Mouse (Mus musculus): ENCODE results near the gene Atg4d. TPM values are rescaled to one million over a fixed set of nuclear protein-coding genes. Genes with fewer than 3 reads are reported as not detected.
"Not testable (repeated sequence)": the region's sequence is repeated elsewhere in the genome, so short reads cannot be mapped to it uniquely, and the experiment has no call there.

The Atg4d gene
- polyA plus RNA-seq, 1 experiment from 2014 or later = 46.8 TPM

DNA sequence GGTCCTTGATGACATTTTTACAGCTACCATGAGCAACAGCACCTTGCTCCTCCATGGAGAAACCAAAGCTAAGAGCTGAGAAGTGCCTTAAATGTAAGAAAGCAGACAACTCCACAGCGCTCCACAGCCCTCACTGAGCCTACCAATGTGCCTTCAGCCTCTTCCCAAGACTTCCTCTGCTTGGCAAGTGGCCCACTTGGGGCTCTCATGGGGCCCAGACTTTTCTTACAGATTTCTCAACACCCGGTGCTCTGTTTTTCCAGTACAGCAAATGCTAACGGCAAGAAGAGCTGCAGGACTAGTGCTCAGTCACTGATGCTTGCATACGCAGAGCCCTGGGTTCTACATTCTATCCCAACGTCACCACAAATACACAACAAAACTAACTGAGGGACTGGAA, 12.7 kb downstream of the Atg4d start:
- H3K9me3 ChIP-seq (replicated peaks) = no peaks in the 10 kb centered on the region
- peaks cover 93% of the 10 kb centered on the region for H3K36me3 ChIP-seq
- no peak overlapping the region for H3K27ac ChIP-seq
- H3K9ac ChIP-seq = no peak overlapping the region
- ATAC-seq (ENCODE audit: low FRiP score) = no peak
- WGBS = 94% methylated on average over 5 of the region's 5 CpGs
- no peaks in the 10 kb centered on the region for H3K4me1 ChIP-seq
- no peaks in the 10 kb centered on the region for H3K27me3 ChIP-seq
- H3K4me2 ChIP-seq (replicated peaks) = no peak overlapping the region
- no peak overlapping the region for H3K4me3 ChIP-seq

DNA sequence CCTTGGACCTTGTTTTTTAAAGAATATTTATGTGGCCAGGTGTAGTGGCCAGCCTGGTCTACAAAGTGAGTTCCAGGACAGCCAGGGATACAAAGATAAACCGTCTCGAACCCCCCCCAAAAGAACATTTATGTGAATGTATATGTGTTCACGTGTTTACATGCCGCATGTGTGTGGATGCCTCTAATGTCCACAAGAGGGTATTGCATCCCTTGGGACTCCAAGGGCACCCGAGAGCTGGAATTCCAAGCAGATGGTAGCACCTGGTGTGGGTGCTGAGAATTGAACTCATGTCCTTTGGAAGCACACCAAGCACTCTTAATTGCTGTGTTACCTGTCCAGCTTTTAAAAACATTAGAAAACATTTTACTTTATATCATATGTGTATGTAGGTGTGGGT, 18.5 kb downstream of the Atg4d start:
- no peak overlapping the region for H3K4me3 ChIP-seq
- no peak for ATAC-seq (ENCODE audit: low FRiP score)
- no peak overlapping the region for H3K4me2 ChIP-seq (replicated peaks)
- H3K27ac ChIP-seq = no peak overlapping the region
- no peaks in the 10 kb centered on the region for H3K9me3 ChIP-seq (replicated peaks)
- peaks cover 57% of the 10 kb centered on the region for H3K36me3 ChIP-seq
- H3K4me1 ChIP-seq = peaks cover 17% of the 10 kb centered on the region
- no peak overlapping the region for H3K9ac ChIP-seq
- 92% methylated on average over 5 of the region's 5 CpGs for WGBS
- no peaks in the 10 kb centered on the region for H3K27me3 ChIP-seq

DNA sequence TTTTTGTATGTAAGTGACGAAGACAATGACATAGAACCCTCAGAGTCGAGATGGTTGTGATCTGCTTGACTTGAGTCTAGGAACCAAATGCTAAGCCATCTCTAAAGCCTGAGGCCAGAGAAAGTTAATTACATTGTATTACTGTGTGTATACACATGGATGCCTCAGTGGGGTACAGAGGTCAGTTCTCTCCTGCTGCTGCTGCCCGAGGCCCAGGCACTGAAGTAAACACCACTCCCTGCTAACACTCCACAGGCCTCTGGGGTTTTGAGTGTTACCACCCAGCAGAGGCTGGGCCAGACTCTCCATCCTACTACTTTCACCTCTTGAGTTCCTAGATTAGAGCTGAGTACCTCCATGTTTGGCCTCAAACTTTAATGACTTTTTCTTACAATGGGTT, 18.9 kb downstream of the Atg4d start:
- no peaks in the 10 kb centered on the region for H3K9me3 ChIP-seq (replicated peaks)
- H3K4me1 ChIP-seq = peaks cover 21% of the 10 kb centered on the region
- H3K27ac ChIP-seq = no peak overlapping the region
- no peak overlapping the region for H3K4me3 ChIP-seq
- WGBS = 72% methylated on average over 3 of the region's 3 CpGs
- no peak overlapping the region for H3K4me2 ChIP-seq (replicated peaks)
- peaks cover 53% of the 10 kb centered on the region for H3K36me3 ChIP-seq
- ATAC-seq (ENCODE audit: low FRiP score) = no peak
- H3K9ac ChIP-seq = no peak overlapping the region
- no peaks in the 10 kb centered on the region for H3K27me3 ChIP-seq

DNA sequence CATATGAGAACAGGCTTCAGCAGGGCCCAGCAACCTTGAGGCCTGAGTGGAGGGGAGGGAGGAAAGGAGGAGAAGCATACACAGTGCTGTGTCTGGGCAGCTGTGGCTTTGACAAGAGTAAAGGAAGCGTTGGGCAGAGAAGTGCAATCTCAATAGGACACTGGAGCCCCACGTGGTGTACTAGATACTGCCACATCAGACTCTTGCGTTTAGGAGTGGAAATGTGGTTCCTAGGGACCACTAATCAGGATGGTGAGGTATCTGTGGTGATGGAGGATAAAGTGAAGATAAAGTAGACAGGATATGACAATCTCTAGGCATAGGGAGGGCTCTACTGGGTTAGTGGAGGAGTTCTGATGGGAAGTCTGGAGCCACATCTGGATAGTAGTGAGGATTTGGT, 21.7 kb downstream of the Atg4d start:
- Histone ChIP-seq H3K4me3 (peak overlapping the region; percentile 81), H3K9ac (peak overlapping the region; percentile 78; the same call in 1 of the 2 replicates), H3K4me2 (replicated peaks) (peak overlapping the region; percentile 71), H3K9me3 (replicated peaks) (no peaks in the 10 kb centered on the region), H3K36me3 (peaks cover 28% of the 10 kb centered on the region), H3K4me1 (peaks cover 32% of the 10 kb centered on the region), H3K27ac (no peak overlapping the region), H3K27me3 (no peaks in the 10 kb centered on the region)
- WGBS = 63% methylated on average over 3 of the region's 3 CpGs
- no peak for ATAC-seq (ENCODE audit: low FRiP score)

- 1% methylated on average over 59 of the region's 59 CpGs for WGBS
- peak; percentile 76 for ATAC-seq (ENCODE audit: low FRiP score)
Observed at GRCm38 (mm10) chr9:21287571-21288402, 22.7 kb downstream of the Atg4d start, which contains the start of gene Kri1. TSS of gene Kri1 (minus strand) at chr9:21287969.

DNA sequence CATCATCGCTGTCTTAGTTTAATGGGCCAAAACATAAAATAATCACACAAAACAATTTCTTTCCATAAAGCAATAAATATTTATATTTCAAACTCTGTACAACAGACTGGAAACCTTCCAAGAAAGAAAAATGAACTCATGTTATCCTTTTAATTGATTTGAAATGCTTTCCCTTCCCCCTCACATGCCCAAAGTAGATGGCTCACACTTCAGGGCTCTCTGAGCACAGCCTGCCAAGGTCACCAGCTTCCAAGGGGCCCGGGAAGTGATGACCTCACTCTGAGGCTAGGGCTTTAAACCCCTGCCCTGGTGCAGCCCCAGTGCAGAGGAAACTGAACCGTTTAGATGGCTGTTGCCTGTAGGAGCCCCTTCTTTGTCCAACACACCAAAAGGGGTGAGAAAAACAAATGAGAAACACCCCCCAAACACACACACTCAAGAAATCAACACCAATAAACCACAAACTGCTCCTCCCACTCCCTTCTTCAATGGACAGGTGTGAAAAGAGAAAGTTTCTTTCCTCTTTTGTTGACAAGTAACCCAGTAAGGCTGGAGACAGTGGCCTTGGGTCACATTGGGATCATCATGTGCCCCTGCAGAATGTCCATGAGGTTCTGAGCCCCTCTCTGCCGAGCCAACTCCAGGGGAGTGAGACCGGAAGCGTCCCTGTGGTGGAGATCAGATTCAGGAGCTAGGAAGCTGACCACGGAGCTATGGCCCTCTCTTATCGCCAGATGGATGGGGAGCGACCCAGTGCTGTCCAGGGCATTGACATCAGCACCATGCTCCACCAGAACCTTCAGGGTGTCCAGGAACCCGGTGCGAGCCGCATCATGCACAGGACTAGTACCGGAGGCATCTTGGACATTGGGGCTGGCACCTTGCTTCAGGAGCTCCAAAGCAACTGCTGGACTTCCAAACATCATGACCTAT, 23.6 kb downstream of the Atg4d start:
- Histone ChIP-seq H3K4me2 (replicated peaks) (peak overlapping the region; percentile 71), H3K27me3 (no peaks in the 10 kb centered on the region), H3K9ac (peak overlapping the region; percentile 78), H3K27ac (peak overlapping the region; percentile 85), H3K9me3 (replicated peaks) (no peaks in the 10 kb centered on the region), H3K36me3 (peaks cover 17% of the 10 kb centered on the region), H3K4me1 (peaks cover 32% of the 10 kb centered on the region), H3K4me3 (peak overlapping the region; percentile 81)
- WGBS = 79% methylated on average over 13 of the region's 13 CpGs
- ATAC-seq (ENCODE audit: low FRiP score) = no peak

More at GRCm38 (mm10) chr9:21287571-21288402, 22.7 kb downstream of the Atg4d start, which contains the start of gene Kri1:
- peak within 1 kb of the TSS; percentile 78 for H3K9ac ChIP-seq
- H3K4me3 ChIP-seq = peak within 1 kb of the TSS; percentile 81
- peak within 1 kb of the TSS; percentile 85 for H3K27ac ChIP-seq
- H3K4me1 ChIP-seq = peaks cover 32% of the 10 kb centered on the region
- H3K27me3 ChIP-seq = no peaks in the 10 kb centered on the region
- peak within 1 kb of the TSS; percentile 71 for H3K4me2 ChIP-seq (replicated peaks)
- no peaks in the 10 kb centered on the region for H3K9me3 ChIP-seq (replicated peaks)
- peaks cover 20% of the 10 kb centered on the region for H3K36me3 ChIP-seq

GRCm38 (mm10) chr9:21289337-21289671, 24.2 kb downstream of the Atg4d start:
- H3K4me2 ChIP-seq (replicated peaks) = peak overlapping the region; percentile 71
- H3K36me3 ChIP-seq = peaks cover 10% of the 10 kb centered on the region
- 0 out of 2 replicates have a peak overlapping the region, but pooled peaks have one; percentile 81 for H3K4me3 ChIP-seq
- H3K4me1 ChIP-seq = peaks cover 32% of the 10 kb centered on the region
- H3K27me3 ChIP-seq = no peaks in the 10 kb centered on the region
- no peak for ATAC-seq (ENCODE audit: low FRiP score)
- H3K27ac ChIP-seq = no peak overlapping the region
- no peaks in the 10 kb centered on the region for H3K9me3 ChIP-seq (replicated peaks)
- WGBS = 83% methylated on average over 2 of the region's 2 CpGs
- no peak overlapping the region for H3K9ac ChIP-seq

DNA sequence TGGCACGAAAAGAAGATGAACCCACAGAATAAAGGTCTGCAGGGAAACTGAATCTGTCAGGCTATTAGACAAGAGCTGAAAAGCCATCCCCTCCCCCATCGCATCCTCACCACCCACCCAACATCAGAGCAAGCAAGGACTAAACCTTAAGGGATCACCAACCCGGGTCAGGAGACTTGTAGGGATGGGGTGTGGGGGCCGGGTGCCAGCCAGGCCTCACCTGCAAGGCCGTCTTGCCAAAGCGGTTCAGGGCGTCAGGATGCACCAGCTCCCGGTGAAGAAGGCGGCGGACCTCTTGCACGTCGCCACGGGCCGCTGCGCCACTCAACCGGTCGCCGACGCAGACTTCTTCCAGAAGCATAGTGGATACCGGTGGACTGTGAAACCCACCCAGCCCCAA, 25.5 kb downstream of the Atg4d start:
- Histone ChIP-seq H3K36me3 (no peaks in the 10 kb centered on the region), H3K27ac (peak overlapping the region; percentile 89), H3K4me1 (peaks cover 32% of the 10 kb centered on the region), H3K9ac (peak overlapping the region; percentile 84), H3K4me2 (replicated peaks) (peak overlapping the region; percentile 71), H3K27me3 (no peaks in the 10 kb centered on the region), H3K9me3 (replicated peaks) (no peaks in the 10 kb centered on the region), H3K4me3 (peak overlapping the region; percentile 81)
- ATAC-seq (ENCODE audit: low FRiP score) = no peak
- under 1% methylated on average over 20 of the region's 20 CpGs for WGBS

DNA sequence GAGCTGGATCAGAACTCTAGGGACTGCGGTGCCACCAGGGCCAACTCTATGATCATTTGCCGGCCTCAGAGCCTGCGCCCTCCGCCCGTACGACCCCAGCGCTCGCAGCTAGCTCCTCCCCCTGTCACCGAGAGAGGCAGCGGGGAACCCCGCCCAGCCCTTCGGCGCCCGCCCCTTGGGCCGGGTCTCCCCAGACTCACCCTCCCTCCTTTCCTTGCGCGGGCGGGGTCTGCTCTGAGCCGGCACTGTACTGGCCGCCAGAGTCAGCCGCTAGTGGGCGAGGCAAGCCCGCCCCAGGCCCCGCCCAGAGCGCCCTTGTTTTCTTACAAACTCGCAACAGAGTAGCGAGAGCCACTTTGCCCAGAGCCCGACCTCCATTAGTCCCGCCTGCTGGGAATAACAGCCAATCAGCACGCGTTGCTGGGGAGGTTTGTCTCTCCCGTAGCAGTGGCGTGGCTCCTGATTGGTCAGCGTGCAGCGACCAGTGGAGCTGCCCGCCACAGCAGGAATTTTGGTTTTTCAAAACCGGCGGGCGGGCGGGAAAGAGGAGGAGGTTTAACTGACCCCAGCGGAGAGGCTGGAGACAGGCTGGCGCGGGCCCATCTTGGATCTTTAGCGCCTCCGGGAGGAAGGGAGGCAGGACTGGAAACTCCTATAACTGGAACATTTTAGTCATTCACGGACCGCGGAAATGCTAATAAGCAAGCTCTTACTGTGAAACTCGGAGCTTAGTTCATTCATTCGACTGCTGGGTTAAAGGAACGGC, 26.1 kb downstream of the Atg4d start, which contains the start of gene Cdkn2d:
Gene Cdkn2d (minus strand): TSS at position 386 of the 766 bp plus-strand sequence.
- H3K27me3 ChIP-seq = no peaks in the 10 kb centered on the region
- H3K4me1 ChIP-seq = peaks cover 32% of the 10 kb centered on the region
- peak within 1 kb of the TSS; percentile 81 for H3K4me3 ChIP-seq
- WGBS = under 1% methylated on average over 51 of the region's 51 CpGs
- H3K9ac ChIP-seq = peak within 1 kb of the TSS; percentile 84
- ATAC-seq (ENCODE audit: low FRiP score) = peak; percentile 96
- peak within 1 kb of the TSS; percentile 71 for H3K4me2 ChIP-seq (replicated peaks)
- no peaks in the 10 kb centered on the region for H3K36me3 ChIP-seq
- H3K9me3 ChIP-seq (replicated peaks) = no peaks in the 10 kb centered on the region
- peak within 1 kb of the TSS; percentile 89 for H3K27ac ChIP-seq

GRCm38 (mm10) chr9:21291868-21292267, 26.8 kb downstream of the Atg4d start:
- not testable (repeated sequence) for H3K9me3 ChIP-seq (replicated peaks); H3K9ac ChIP-seq; H3K36me3 ChIP-seq; ATAC-seq (ENCODE audit: low FRiP score); H3K27me3 ChIP-seq
- H3K4me3 ChIP-seq = peak overlapping the region; percentile 81
- H3K27ac ChIP-seq = peak overlapping the region; percentile 78
- H3K4me2 ChIP-seq (replicated peaks) = peak overlapping the region; percentile 71
- 24% methylated on average over 7 of the region's 7 CpGs for WGBS
- peaks cover 25% of the 10 kb centered on the region for H3K4me1 ChIP-seq

DNA sequence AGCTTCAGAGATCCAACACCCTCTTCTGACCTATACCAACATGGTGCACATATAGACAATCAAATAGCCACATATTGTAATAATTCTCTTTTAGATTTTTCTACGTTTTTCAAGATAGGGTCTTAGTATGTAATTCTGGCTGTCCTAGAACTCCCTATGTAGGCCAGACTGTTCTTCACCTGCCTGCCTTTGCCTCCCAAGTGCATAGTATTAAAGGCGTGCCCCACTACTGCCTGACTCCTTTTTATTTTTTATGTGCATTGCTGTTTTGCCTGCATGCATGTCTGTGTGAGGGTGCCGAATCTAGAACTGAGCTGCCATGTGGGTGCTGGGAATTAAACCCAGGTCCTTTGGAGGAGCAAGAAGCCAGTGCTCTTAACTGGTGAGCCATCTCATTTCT, 27.2 kb downstream of the Atg4d start:
- no peak overlapping the region for H3K27ac ChIP-seq

More for the DNA sequence above, 27.2 kb downstream of the Atg4d start:
- Histone ChIP-seq H3K9ac (no peak overlapping the region), H3K4me2 (replicated peaks) (no peak overlapping the region), H3K9me3 (replicated peaks) (no peaks in the 10 kb centered on the region), H3K36me3 (no peaks in the 10 kb centered on the region), H3K4me1 (peaks cover 21% of the 10 kb centered on the region), H3K27me3 (no peaks in the 10 kb centered on the region), H3K4me3 (no peak overlapping the region)
- WGBS = 93% methylated on average over 3 of the region's 3 CpGs
- no peak for ATAC-seq (ENCODE audit: low FRiP score)

Data from hindbrain, embryonic 12.5 days (tissue).